Mouse (Mus musculus) thymus, adult 2 months (tissue): ENCODE measurements around the gene Traf3ip1. TPM values are rescaled to one million over a fixed set of nuclear protein-coding genes. Genes with fewer than 3 reads are reported as not detected.

Experiments used
- DNase-seq: peaks from one replicate; pipeline ENCODE4 v3.0.0; 2021
- H3K27ac ChIP-seq: fragments of 200-500 bp; 2 replicates; pipeline ENCODE4 v1.5.1; 2012; ENCODE audit warnings: low read length, control low read depth; ENCODE audit not compliant: control insufficient read depth, insufficient read depth
- H3K27me3 ChIP-seq: fragments of 200-500 bp; 2 replicates; pipeline ENCODE4 v1.6.1; 2012; ENCODE audit warnings: mild to moderate bottlenecking, low read length, moderate library complexity, mixed read lengths; ENCODE audit not compliant: control insufficient read depth, insufficient read depth
- H3K36me3 ChIP-seq: fragments of 200-500 bp; 2 replicates; pipeline ENCODE4 v1.6.1; 2012; ENCODE audit warnings: mild to moderate bottlenecking, low read length, moderate library complexity; ENCODE audit not compliant: control insufficient read depth, insufficient read depth
- H3K4me1 ChIP-seq: fragments of 200-500 bp; replicated peaks from 2 replicates; pipeline ENCODE4 v1.6.1; 2012; ENCODE audit warnings: low read length; ENCODE audit not compliant: control insufficient read depth, insufficient read depth
- H3K4me3 ChIP-seq: fragments of 200-500 bp; 2 replicates; pipeline ENCODE4 v1.5.1; 2012; ENCODE audit warnings: mild to moderate bottlenecking, low read length, control low read depth, moderate library complexity; ENCODE audit not compliant: control insufficient read depth, insufficient read depth
- CTCF ChIP-seq: fragments of 200-500 bp; IDR thresholded peaks from 2 replicates; pipeline ENCODE4 v1.5.1; 2012; ENCODE audit warnings: mild to moderate bottlenecking, control low read depth, low read length, moderate library complexity, borderline replicate concordance; ENCODE audit not compliant: control insufficient read depth, poor library complexity, insufficient read depth; ENCODE audit errors: extremely low read depth
- POLR2A ChIP-seq: fragments of 200-500 bp; IDR thresholded peaks from 2 replicates; pipeline ENCODE4 v1.6.1; 2012; ENCODE audit warnings: mild to moderate bottlenecking, low read length, control low read depth, moderate library complexity; ENCODE audit not compliant: control insufficient read depth, poor library complexity, insufficient read depth; ENCODE audit errors: extremely low read depth
- WGBS: fragments of 180-500 bp; shearing (Covaris S2); methylation state at CpG from one replicate; pipeline ENCODE4 v1.1.7; 2018; 5-methylcytosine and 5-hydroxymethylcytosine counted together
- polyA plus RNA-seq: library from polyadenylated mRNA; depleted of rRNA; stranded (reverse); fragments of >200 nt; gene quantifications from 2 replicates; pipeline ENCODE4 v1.2.3, GENCODE M21; 2012

Traf3ip1 gene
- polyA plus RNA-seq, 1 experiment = 7.7 TPM

GRCm38 (mm10) chr1:91484011-91484346, 10.5 kb upstream of the Traf3ip1 start:
- TF ChIP-seq CTCF (no peak), POLR2A (no peak)
- H3K27ac ChIP-seq = no peak overlapping the region
- H3K4me1 ChIP-seq = no peaks in the 10 kb centered on the region
- DNase-seq = no peak
- whole genome bisulfite sequencing = 77% methylated on average over 5 of the region's 5 CpGs
- no peaks in the 10 kb centered on the region for H3K36me3 ChIP-seq
- H3K4me3 ChIP-seq = no peak overlapping the region
- no peaks in the 10 kb centered on the region for H3K27me3 ChIP-seq

- Histone ChIP-seq H3K4me1 (no peaks in the 10 kb centered on the region), H3K4me3 (no peak overlapping the region), H3K27ac (no peak overlapping the region), H3K27me3 (no peaks in the 10 kb centered on the region), H3K36me3 (no peaks in the 10 kb centered on the region)
- WGBS = 74% methylated on average over 3 of the region's 3 CpGs
- no peak for TF ChIP-seq POLR2A
- no peak for TF ChIP-seq CTCF
- no peak for DNase-seq
These were observed 9.0 kb upstream of the Traf3ip1 start for GRCm38 (mm10) chr1:91485422-91485821.

DNA sequence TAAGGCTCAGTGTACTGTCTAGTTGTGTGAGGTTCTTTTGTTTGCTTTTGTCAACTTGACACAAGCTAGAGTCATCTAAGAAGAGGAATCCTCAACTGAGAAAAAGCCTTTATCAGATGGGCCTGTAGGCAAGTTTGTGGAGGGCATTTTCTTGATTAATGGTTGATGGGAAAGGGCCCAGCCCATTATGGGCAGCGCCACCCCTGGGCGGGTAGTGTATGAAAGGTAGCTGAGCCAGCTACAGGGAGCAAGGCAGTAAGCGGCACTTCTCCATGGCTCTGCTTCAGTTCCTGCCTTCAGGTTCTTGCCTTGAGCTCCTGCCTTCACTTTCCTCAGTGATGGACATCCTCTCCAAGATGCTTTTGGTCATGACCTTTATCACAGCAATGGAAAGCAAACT, 8.3 kb upstream of the Traf3ip1 start:
- DNase-seq = no peak
- 91% methylated on average over 3 of the region's 3 CpGs for WGBS

GRCm38 (mm10) chr1:91490322-91490721, 4.1 kb upstream of the Traf3ip1 start:
- TF ChIP-seq CTCF (no peak), POLR2A (no peak)
- no peak for DNase-seq
- no peak overlapping the region for H3K27ac ChIP-seq
- WGBS = 79% methylated on average over 1 of the region's 1 CpGs
- no peaks in the 10 kb centered on the region for H3K27me3 ChIP-seq
- H3K4me3 ChIP-seq = no peak overlapping the region
- no peaks in the 10 kb centered on the region for H3K36me3 ChIP-seq
- peaks cover 8% of the 10 kb centered on the region for H3K4me1 ChIP-seq

More for the DNA sequence above, 8.3 kb upstream of the Traf3ip1 start:
- TF ChIP-seq CTCF (no peak), POLR2A (no peak)
- Histone ChIP-seq H3K36me3 (no peaks in the 10 kb centered on the region), H3K27me3 (no peaks in the 10 kb centered on the region), H3K27ac (no peak overlapping the region), H3K4me1 (no peaks in the 10 kb centered on the region), H3K4me3 (no peak overlapping the region)

DNA sequence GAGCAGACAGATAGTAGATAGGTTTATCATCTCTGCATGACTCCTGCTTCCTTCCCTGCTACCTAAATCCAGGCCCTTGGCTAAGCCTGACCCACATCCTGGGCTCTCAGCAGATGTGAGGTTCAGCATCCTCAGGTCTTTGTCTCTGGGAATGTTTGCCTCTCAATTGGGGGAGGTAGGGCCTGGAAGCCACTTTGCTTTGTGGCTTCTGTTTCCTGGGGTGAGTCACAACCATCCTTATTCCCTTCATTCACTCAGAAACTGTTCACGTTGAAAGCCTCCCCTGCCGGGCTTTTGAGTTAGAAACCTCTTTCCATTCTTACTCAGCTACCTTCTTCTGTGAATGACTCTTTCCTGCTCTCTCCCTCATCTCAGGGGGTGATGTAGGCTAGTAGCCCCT, 1.7 kb upstream of the Traf3ip1 start:
- WGBS = 25% methylated on average over 2 of the region's 2 CpGs
- Histone ChIP-seq H3K4me3 (no peak overlapping the region), H3K27me3 (no peaks in the 10 kb centered on the region), H3K27ac (no peak overlapping the region), H3K4me1 (peaks cover 10% of the 10 kb centered on the region), H3K36me3 (no peaks in the 10 kb centered on the region)
- TF ChIP-seq POLR2A (no peak), CTCF (no peak)
- DNase-seq = no peak

GRCm38 (mm10) chr1:91493938-91494337, 509 bp upstream of the Traf3ip1 start:
- H3K4me3 ChIP-seq = no peak overlapping the region

DNA sequence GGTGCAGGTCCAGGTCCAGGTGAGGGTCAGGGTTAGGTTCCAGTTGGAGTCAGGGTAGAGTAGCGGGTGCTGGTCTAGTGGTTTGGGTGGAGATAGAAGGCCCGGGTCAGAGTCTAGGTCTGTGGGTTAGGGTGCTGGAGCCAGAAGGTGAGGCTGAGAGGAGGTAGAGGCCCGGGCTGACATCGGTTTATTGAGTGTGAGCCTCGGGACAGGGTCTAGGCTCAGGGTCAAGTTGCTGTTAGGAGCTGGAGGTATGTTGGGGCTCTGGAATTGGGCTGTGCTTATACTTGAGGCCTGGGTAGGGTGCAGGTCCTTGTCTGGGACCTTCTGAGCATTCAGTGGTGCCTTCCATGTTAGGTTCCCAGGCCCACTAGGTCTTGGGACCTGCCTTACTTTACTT, 874 bp downstream of the Traf3ip1 start:
- H3K27me3 ChIP-seq = no peaks in the 10 kb centered on the region
- H3K4me3 ChIP-seq = peak overlapping the region; percentile 68
- no peak for DNase-seq
- TF ChIP-seq CTCF (no peak), POLR2A (no peak)
- H3K4me1 ChIP-seq = peaks cover 10% of the 10 kb centered on the region
- H3K36me3 ChIP-seq = no peaks in the 10 kb centered on the region
- WGBS = 77% methylated on average over 5 of the region's 5 CpGs
- no peak overlapping the region for H3K27ac ChIP-seq

More at GRCm38 (mm10) chr1:91493938-91494337, 509 bp upstream of the Traf3ip1 start:
- no peak for DNase-seq
- TF ChIP-seq POLR2A = no peak
- no peak for TF ChIP-seq CTCF
- H3K27me3 ChIP-seq = no peaks in the 10 kb centered on the region
- no peak overlapping the region for H3K27ac ChIP-seq
- peaks cover 10% of the 10 kb centered on the region for H3K4me1 ChIP-seq
- WGBS = 36% methylated on average over 3 of the region's 3 CpGs
- H3K36me3 ChIP-seq = no peaks in the 10 kb centered on the region
